Mouse (Mus musculus): ENCODE data around the gene Nup93. TPM values are rescaled to one million over a fixed set of nuclear protein-coding genes. Genes with fewer than 3 reads are reported as not detected.

The Nup93 gene
- total RNA-seq, 2 experiments from 2014 or later = 33.3 to 33.8 TPM

DNA sequence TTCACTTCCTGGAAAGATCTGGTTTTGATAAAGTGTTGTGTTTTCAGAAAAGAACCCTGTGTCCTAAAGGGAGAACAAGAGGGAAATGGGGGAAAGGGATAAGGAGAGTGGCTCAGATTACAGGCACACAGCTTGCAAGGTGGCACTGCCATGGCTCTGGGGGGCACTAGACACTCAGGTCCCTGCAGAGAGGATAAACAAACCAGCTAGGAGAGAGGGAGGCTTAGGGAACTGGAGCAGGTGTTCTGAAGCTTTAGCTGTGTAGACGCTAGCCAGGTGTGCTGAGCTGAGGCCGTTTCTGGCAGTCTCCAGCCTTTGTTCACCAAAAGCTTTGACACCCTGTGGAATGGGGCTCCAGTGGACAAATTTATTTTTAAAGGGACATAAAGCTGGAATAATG, 99.7 kb downstream of the Nup93 start:
- no peak for DNase-seq (ENCODE audit: low spot score in 2 of 2)

DNA sequence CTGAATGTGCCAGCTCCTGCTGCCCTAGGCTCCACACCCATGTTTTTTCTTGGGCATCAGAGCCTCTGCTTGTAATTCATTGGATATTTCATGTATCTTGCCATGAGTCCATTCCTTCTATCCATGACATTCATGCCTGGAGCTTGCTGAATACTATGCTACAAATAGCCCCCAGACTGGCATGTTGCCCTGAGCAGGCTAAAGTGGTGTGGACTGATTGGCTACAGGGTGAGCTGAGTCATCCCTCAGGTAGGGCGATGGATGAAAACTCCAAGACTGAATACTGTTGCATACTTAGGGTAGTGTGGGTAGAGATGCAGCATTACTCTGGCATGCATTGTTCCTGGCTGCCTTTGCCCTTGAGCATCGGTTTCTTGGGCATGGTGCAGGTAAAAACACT, 102.9 kb downstream of the Nup93 start:
- DNase-seq (ENCODE audit: low spot score in 2 of 2) = no peak

DNA sequence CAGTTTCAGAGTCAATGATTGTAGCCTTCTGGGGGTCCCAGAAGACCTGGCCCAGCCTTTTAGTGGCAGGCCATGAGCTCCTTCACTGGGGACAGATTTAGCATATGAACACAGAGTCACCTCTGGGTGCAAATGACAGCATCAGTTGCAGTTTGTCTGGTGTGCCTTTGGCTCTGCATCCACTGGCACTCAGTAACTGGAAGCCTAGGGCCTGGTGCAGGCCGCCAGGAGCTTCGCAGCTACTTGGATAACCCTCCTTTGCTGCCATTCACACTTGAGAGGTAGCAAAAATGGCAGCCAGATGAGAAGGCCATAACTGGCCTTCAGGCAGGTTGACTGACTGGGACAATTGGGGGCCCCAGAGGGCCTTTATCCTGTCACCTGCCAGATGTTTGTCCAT, 103.3 kb downstream of the Nup93 start:
- DNase-seq (ENCODE audit: low spot score in 2 of 2) = no peak

DNA sequence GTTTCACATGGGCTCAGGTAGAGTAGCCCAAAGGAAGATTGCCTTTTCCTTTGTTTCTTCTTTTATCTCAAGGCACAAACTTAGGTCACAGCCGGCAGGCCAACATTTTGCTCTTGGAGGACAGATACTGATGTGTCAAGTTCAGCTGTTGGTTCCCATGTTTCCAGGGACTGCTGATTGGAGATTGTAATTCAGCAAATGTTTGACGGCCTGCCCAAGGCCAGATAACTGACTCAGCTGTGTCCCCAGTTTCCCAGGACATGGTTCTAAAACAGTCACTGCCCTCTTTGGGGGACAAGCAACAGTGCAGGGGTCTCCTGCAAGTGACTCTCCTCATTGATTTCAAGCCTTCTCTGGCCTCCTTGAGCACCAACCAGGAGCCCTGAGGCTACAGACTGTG, 105.7 kb downstream of the Nup93 start:
- no peak for DNase-seq (ENCODE audit: low spot score in 2 of 2)

DNA sequence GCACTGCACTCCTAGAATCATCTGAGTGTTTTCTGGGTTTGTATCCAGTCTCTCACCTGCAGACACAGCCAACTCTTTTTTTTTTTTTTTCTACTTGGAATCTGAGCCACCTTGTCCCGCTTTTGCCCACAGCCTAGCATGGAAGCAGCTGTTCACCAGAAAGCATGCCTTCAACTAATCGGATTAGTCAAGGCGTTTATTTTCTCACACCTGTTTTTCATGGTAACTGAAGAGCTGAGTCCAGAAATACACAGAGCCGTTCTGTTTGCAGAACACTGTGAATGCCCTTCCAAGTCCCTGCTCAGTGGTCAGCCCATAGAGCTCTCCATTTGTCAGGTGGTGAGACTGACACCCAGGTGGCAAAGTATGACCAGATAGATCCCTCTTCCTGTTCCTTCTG, 107.7 kb downstream of the Nup93 start:
- no peak for DNase-seq (ENCODE audit: low spot score in 2 of 2)

DNA sequence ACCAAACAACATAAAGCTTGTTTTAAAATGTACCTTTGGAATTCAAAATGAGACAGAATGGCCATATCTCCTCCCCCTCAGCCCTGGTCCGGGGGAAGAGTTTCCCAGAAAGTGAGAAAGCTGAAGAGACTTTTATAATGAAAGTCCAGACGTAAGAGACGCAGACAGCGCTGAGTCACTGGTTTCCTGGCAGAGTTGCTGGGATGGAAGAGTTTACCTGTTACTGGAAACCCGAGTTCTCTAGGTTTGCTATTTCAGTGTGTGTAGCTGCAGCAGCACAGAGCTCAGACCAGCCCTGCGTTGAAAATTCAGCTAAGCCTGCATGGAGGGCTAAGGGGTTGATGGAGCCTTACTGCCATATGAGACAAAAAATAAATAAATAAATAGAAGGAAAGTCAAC, 108.7 kb downstream of the Nup93 start:
- no peak for DNase-seq (ENCODE audit: low spot score in 2 of 2)

DNA sequence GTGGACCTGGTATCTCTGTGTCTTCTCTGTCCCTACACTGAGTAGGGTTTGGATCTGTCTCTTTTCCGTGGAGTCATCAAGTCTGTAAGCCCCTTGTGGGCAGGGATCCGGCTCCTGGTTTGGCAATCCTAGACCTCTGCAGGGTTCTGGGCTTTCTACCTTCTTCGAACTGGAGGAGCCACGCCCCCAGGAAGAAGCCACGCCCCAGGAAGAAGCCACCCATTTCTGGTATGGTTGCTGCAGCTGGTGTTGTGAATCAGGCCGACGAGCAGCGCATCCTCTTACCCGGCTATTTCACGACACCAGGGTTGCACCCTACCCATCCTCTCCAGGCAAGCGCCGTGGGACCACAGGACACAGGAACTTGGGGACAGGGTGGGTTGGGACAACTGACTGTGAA, 109.7 kb downstream of the Nup93 start:
- DNase-seq (ENCODE audit: low spot score in 2 of 2) = no peak

DNA sequence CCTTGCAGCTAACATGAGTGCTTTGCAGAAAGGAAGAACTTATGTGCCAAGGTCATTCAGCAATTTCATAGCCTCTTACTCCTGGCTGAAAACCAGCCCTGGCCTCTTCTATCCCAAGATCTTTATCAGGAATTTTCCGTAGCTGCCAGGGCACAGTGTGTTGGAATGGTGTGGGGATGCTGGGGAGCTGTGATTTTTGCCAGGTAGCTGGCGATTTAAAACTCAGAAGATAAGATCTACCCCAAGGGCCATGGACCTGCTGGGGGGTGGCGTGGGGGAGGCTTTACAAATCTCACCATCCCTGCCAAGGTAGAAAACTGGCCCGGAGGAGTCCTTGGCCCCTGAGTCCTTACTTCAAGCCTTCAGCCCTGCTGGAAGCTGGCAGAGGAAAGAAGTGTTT, 111.7 kb downstream of the Nup93 start:
- DNase-seq (ENCODE audit: low spot score in 2 of 2) = no peak

DNA sequence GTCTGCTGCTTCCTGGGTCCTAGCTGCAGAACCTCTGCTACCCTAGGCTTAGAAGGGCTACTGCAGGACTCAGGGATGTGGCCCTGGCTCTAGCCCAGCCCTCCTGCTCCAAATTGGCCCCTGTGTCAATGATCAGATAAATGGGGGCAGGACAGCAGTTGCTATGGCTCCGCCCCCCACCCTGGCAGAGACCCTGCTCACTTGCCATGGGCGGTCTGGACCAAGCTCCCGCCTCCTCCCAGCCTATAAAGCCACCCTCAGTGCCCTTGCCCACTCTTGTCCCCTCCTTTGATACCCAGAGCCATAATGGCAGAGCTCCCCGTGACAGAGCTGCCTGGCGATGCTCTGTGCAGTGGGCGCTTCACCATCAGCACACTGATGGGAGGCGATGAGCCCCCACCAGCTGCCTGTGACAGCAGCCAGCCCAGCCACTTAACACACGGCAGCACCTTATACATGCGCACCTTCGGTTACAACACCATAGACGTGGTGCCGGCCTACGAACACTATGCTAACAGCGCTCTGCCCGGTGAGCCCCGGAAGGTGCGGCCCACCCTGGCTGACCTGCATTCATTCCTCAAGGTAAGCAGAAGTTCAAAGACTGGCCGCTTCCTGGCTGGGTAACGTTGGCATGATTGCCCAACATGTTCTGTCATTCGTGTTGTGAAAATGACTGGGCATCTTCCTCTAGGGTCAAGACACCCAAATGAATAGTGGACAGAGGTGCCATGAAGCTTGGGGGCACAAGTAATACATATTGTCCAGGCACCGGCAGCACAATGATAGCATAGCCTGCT, 114.8 kb downstream of the Nup93 start, which contains the start of gene Slc12a3:
Gene Slc12a3 (plus strand): TSS at position 270 of the 797 bp plus-strand sequence.
- no peak for DNase-seq (ENCODE audit: low spot score in 2 of 2)

DNA sequence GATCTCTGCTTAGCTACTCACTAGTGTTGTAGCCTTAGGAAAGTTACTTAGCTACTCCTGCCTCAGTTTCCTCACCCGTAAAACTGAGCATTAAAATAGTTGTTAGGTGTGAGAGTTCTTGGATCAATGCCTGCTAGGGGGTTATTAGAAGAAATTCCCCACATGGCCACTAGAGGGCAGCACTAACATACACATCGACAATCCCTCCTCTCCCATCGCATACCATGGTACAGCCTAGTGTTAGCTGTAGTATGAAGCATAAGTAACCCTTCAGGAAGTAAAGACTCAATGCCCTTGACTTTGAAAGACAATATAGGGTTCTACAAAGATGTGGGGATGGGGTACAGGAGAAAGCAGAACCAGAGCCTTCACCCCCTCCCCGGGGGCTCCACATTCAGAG, 116.4 kb downstream of the Nup93 start:
- no peak for DNase-seq (ENCODE audit: low spot score in 2 of 2)

DNA sequence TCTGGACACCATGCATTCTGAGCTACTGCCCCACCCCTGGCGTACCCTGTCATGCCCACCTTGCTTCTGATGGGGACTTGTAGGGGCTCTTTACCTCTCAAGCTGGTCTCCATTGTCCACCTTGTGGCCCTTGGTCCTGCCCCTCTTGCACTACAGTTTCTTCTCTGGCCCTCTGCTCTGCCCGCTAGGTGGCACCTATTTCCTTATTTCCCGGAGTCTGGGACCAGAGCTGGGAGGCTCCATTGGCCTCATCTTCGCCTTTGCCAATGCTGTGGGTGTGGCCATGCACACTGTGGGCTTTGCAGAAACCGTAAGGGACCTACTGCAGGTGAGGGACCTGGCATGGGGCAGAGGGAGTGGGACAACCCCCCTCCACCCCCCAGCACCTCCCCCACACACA, 119.0 kb downstream of the Nup93 start:
- no peak for DNase-seq (ENCODE audit: low spot score in 2 of 2)

DNA sequence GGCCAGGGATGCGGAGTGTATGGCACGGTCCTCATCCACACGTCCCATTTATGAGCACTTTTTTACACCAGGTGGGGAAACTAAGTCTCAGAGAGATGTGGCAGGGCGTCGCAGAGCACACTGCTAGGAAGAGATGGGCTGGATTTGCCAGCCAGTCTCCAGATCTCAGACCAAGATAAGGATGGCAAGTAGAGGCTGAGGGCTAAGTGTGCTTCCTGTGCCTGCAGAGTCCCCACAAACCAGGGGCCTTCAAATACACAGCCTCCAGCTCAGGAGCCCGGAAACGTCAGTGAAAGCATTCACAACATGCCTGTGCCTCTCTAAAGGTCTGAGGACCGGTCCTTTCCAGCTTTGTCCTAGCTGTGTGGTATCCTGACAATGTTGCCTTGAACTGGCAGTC, 123.2 kb downstream of the Nup93 start:
- no peak for DNase-seq (ENCODE audit: low spot score in 2 of 2)

DNA sequence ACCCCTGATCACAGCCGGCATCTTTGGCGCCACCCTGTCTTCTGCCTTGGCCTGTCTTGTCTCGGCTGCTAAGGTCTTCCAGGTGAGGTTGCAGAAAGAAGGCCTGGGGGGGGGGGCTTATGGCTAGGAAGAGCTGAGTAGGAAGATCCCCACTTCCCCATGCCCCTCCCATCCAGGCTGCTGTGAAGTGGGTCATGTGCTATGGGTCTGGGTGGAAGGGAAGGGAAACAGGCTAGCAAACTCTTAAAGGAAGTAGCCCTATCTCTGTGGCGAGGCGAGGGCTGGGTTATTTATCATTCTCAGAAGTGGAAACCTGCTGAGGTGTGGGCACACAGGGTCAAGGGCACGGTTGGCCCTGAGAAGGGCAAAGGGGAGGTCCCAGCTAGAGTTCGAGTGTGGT, 126.4 kb downstream of the Nup93 start:
- DNase-seq (ENCODE audit: low spot score in 2 of 2) = no peak

DNA sequence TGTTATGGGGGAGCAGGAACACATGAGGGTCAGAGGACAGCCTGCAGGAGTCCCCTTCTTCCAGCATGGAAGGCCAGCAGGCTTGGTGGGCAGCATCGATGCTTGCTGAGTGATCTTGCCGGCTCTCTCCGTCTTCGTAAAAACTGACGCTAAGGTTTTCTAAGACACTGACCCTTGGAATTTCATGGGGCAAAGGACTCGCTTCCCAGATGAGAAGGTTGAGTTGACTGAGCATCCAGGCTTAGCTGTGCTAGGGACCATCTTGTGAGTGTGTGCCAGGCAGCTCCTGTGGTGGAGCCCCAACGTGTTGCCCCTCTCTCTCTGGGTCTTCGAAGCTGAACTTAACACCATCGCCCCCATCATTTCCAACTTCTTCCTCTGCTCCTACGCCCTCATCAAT, 128.3 kb downstream of the Nup93 start:
- no peak for DNase-seq (ENCODE audit: low spot score in 2 of 2)

DNA sequence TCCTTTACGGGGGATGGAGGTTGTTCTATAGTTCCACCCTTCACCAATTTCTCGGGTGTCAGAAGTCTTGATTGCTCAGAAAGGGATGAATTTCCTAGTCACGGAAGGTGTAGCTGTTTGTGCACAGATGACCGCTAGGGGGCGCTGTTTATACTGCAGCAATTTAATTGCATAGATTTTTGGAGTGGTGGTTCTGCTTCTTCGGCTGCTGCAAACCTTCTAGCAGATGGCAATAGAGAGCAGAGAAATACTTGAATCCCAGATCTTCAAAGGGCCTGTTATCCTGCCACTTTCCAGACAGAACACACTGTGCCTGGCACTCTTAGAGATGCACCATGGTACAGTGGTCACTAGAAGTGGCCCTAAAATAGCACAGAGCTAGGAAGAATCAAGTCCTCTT, 128.9 kb downstream of the Nup93 start:
- peak; percentile 53 to 59 for DNase-seq (ENCODE audit: low spot score in 2 of 2)

DNA sequence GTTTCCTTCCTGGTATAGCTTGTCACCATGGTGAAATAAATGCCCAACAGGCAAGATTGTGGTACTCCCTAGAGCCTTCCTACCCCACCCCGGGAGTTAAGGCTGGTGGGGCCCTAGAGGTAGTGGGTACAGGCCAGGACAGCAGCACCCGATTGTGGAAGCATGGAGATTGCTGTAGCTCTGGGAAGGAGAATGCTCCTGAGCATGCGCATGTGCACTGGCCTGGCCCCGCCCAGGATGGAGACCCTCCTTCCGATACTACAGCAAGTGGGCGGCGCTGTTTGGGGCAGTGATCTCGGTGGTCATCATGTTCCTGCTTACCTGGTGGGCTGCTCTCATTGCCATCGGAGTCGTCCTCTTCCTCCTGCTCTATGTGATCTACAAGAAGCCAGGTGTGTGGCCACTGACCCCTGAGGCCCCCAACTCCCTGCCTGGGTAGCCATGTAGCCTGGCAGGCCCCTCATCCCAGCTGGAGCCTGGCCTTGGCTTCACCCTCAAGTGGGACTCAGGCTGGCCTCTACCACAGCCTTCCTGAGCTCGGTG, 129.5 kb downstream of the Nup93 start:
- DNase-seq (ENCODE audit: low spot score in 2 of 2) = no peak

DNA sequence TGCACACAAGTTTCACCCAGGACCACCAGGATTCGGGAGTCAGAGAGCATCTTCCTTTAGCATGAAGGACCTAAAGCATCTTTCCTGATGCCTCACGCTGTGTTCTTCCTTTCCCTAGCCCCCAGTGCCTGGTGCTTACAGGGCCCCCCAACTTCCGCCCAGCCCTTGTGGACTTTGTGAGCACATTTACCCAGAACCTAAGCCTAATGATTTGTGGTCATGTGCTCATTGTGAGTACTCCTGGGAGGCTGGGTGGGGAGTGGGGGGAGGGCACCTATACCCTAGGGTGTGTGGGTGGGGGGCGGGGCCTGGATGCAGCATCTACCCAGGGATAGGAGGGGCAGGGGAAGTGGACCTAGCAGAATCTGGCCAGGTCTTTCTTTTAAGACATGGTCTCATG, 131.3 kb downstream of the Nup93 start:
- DNase-seq (ENCODE audit: low spot score in 2 of 2) = no peak

DNA sequence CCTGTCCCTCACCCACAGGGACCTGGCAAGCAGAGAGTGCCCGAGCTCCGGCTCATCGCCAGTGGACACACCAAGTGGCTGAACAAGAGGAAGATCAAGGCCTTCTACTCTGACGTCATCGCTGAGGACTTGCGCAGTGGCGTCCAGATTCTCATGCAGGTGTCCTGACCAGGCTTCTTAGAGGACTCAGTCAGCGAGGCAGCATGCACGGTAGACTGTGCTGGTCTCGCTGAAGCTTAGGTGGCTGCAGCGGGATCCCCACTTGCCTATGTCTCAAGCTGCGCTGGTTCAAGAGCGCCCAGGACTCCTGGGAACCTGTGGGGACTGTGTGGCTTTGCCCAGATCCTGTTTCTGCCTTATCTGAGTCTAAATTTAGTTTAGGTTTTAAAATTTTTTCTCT, 131.9 kb downstream of the Nup93 start:
- no peak for DNase-seq (ENCODE audit: low spot score in 2 of 2)

DNA sequence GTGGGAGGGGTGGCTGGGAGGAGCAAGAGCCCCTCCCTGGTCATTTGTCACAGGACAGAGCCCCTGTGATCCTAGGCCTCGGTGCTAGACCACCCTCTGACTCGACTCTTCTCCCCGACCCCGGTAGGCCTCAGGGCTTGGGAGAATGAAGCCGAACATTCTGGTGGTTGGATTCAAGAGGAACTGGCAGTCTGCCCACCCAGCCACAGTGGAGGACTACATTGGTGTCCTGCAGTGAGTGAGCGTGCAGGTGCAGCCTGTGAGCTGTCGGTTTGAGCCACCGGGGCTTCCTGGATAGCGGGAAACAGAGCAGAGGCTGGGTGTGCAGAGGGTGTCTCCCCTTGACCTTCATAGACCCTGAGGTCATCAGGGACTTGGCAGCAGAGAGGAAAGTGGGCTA, 134.1 kb downstream of the Nup93 start:
- no peak for DNase-seq (ENCODE audit: low spot score in 2 of 2)

DNA sequence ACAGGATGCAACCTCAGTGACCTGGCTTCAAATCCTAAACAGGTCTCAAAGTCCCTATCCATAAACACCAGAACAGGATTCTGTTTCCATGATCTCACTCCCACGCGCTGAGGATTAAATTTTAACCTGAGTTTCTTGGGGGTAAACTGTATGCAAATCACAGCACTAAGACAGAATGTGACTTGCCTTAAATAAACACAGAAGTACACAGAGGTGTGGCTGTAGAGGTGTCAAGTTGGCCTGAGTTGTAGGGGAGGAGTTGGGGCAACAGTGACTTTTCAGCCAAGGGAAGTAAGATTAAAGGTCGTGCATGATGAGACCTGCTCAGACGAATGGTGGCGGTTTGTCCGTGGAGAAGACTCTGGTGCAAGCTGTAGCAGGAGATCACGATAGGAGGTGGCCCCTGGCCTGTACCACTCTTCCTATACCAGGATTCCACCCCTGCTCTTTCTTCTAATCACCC, 139.7 kb downstream of the Nup93 start:
- DNase-seq (ENCODE audit: low spot score in 2 of 2) = no peak

DNA sequence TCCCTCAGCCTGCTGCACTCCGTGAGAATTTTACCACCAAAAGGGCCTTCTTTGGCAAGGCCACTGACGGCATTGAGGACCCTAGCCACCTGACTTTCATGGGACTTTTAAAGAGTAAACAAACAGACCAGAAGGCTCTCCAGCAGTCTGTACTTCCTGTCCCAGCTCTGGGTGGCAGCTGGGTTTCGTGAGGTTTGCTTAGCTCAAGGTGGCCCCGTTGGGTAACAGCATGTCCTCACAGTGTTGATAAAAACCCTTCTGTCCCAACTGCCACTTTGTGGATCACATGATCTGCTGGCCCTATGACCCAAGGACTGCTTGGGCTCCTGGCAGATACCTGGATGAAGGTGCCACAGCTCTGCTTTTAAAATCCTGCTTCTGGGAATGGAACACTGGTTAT, 140.2 kb downstream of the Nup93 start:
- no peak for DNase-seq (ENCODE audit: low spot score in 2 of 2)

DNA sequence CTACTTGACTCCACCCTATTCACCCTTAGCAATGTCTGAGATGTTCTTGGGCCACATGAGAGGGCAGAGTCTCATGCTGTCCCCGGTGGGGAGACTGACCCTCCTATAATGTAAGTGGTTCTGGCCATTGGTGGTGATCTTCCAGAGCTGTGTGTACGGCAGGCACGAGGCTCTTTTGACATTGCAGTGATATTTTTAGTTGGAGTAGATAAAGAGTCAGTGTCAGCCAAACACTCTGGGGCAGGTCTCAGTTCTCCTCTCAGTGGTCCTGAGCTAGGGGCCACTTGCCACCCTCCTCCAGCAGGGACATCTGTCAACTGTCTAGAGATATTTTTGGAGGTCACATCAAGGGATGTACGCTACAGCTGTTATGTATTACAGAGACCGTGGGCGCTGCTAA, 142.9 kb downstream of the Nup93 start:
- DNase-seq (ENCODE audit: low spot score in 2 of 2) = no peak

DNA sequence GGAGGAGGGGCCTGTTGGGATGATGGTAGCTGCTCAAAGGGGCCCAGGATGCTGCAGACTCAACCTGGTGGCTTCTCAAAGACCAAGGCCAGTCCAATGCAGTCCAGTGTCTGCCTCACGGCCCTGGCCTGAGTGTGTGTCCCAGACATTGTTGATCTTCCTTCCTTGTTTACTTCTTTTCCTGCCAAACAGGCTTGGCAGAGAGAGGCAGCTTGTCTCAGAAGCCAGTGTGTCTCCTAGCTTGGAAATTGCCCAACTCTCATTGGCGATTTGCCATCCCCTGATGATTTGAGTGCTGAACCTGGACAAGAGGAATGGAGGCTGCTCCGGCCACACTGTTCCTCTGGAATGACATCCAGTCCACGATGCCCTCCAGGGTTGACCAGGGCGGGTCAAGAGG, 144.2 kb downstream of the Nup93 start:
- peak; percentile 38 to 54 for DNase-seq (ENCODE audit: low spot score in 2 of 2)
